Mouse (Mus musculus) lung, embryonic 15.5 days (tissue): Measurements from ENCODE around the gene Inafm2. TPM values are rescaled to one million over a fixed set of nuclear protein-coding genes. Genes with fewer than 3 reads are reported as not detected.

ENCODE experiments used
- ATAC-seq: fragments of 200-750 bp; cut with Nextera tagmentation; 2 replicates; pipeline ENCODE4 v1.8.0; 2017; ENCODE audit warnings: moderate number of reproducible peaks, borderline replicate concordance; ENCODE audit not compliant: low FRiP score, low TSS enrichment; ENCODE audit errors: extremely low read depth
- H3K27ac ChIP-seq: fragments of 300-500 bp; sonication (generic); 2 replicates; pipeline ENCODE4 v1.5.1; 2015; ENCODE audit warnings: moderate library complexity, mild to moderate bottlenecking, inconsistent platforms
- H3K27me3 ChIP-seq: fragments of 300-500 bp; sonication (generic); 2 replicates; pipeline ENCODE4 v1.6.1; 2015; ENCODE audit warnings: inconsistent platforms
- H3K36me3 ChIP-seq: fragments of 300-500 bp; sonication (generic); 2 replicates; pipeline ENCODE4 v1.6.1; 2015; ENCODE audit warnings: inconsistent platforms
- H3K4me1 ChIP-seq: fragments of 300-500 bp; sonication (generic); 2 replicates; pipeline ENCODE4 v1.6.1; 2015; ENCODE audit warnings: inconsistent platforms
- H3K4me2 ChIP-seq: fragments of 300-500 bp; sonication (generic); 2 replicates; pipeline ENCODE4 v1.6.1; 2015; ENCODE audit warnings: inconsistent platforms, mild to moderate bottlenecking, moderate library complexity
- H3K4me3 ChIP-seq: fragments of 300-500 bp; sonication (generic); 2 replicates; pipeline ENCODE4 v1.5.1; 2015; ENCODE audit warnings: mild to moderate bottlenecking, inconsistent platforms
- H3K9ac ChIP-seq: fragments of 300-500 bp; sonication (generic); 2 replicates; pipeline ENCODE4 v1.6.1; 2015; ENCODE audit warnings: inconsistent platforms
- H3K9me3 ChIP-seq: fragments of 300-500 bp; sonication (generic); 2 replicates; pipeline ENCODE4 v1.6.1; 2016; ENCODE audit warnings: inconsistent platforms
- WGBS: fragments of 180-500 bp; shearing (Covaris S2); methylation state at CpG from one replicate; pipeline ENCODE4 v1.1.7; 2015; 5-methylcytosine and 5-hydroxymethylcytosine counted together
- polyA plus RNA-seq: library from polyadenylated mRNA; unstranded; fragments of >200 nt; fragmentation: Nextera tagmentation; extraction: Ambion mirVana; gene quantifications from 2 replicates; pipeline ENCODE4 v1.2.1, GENCODE M21; 2015

Inafm2 gene
- polyA plus RNA-seq, 1 experiment from 2014 or later = 18.3 TPM

GRCm38 (mm10) chr2:118762784-118763148, 17.2 kb downstream of the Inafm2 start:
- ATAC-seq = no peak
- Histone ChIP-seq H3K9ac (peak overlapping the region; percentile 31; the same call in 1 of the 2 replicates), H3K4me3 (peak overlapping the region; percentile 21), H3K27ac (peak overlapping the region; percentile 91), H3K4me2 (peak overlapping the region; percentile 52), H3K27me3 (no peaks in the 10 kb centered on the region; the same call in 1 of the 2 replicates), H3K4me1 (peaks cover 39% of the 10 kb centered on the region), H3K36me3 (no peaks in the 10 kb centered on the region), H3K9me3 (no peaks in the 10 kb centered on the region)
- 3% methylated on average over 10 of the region's 10 CpGs for WGBS

- no peak overlapping the region for H3K9ac ChIP-seq
- no peaks in the 10 kb centered on the region for H3K9me3 ChIP-seq
- WGBS = 58% methylated on average over 7 of the region's 7 CpGs
- ATAC-seq = no peak
- H3K36me3 ChIP-seq = no peaks in the 10 kb centered on the region
- no peak overlapping the region for H3K4me3 ChIP-seq
- H3K27me3 ChIP-seq = no peaks in the 10 kb centered on the region; the same call in 1 of the 2 replicates
- peaks cover 39% of the 10 kb centered on the region for H3K4me1 ChIP-seq
- no peak overlapping the region for H3K4me2 ChIP-seq
- H3K27ac ChIP-seq = peak overlapping the region; percentile 91
These were observed 17.9 kb downstream of the Inafm2 start for GRCm38 (mm10) chr2:118763469-118763868.

- no peak overlapping the region for H3K4me3 ChIP-seq
- H3K4me2 ChIP-seq = 0 out of 2 replicates have a peak overlapping the region, but pooled peaks have one; percentile 6
- ATAC-seq = no peak
- peaks cover 39% of the 10 kb centered on the region for H3K4me1 ChIP-seq
- no peaks in the 10 kb centered on the region; the same call in 1 of the 2 replicates for H3K27me3 ChIP-seq
- H3K9ac ChIP-seq = no peak overlapping the region
- 19% methylated on average over 11 of the region's 11 CpGs for WGBS
- H3K27ac ChIP-seq = peak overlapping the region; percentile 91; the same call in 1 of the 2 replicates
- H3K36me3 ChIP-seq = no peaks in the 10 kb centered on the region
- H3K9me3 ChIP-seq = no peaks in the 10 kb centered on the region
These were observed 18.7 kb downstream of the Inafm2 start for GRCm38 (mm10) chr2:118764094-118764831.

- 84% methylated on average over 5 of the region's 5 CpGs for WGBS
- no peak overlapping the region for H3K4me2 ChIP-seq
- no peak for ATAC-seq
- no peaks in the 10 kb centered on the region; the same call in 1 of the 2 replicates for H3K27me3 ChIP-seq
- no peak overlapping the region for H3K9ac ChIP-seq
- H3K4me3 ChIP-seq = no peak overlapping the region
- no peaks in the 10 kb centered on the region for H3K36me3 ChIP-seq
- no peak overlapping the region for H3K27ac ChIP-seq
- H3K4me1 ChIP-seq = peaks cover 39% of the 10 kb centered on the region
- H3K9me3 ChIP-seq = no peaks in the 10 kb centered on the region
These were observed 19.3 kb downstream of the Inafm2 start for GRCm38 (mm10) chr2:118764875-118765274.

GRCm38 (mm10) chr2:118766041-118767033, 20.8 kb downstream of the Inafm2 start:
- Histone ChIP-seq H3K4me2 (no peak overlapping the region), H3K27me3 (no peaks in the 10 kb centered on the region; the same call in 1 of the 2 replicates), H3K36me3 (no peaks in the 10 kb centered on the region), H3K4me3 (no peak overlapping the region), H3K27ac (no peak overlapping the region), H3K9me3 (no peaks in the 10 kb centered on the region), H3K4me1 (peaks cover 30% of the 10 kb centered on the region), H3K9ac (no peak overlapping the region)
- no peak for ATAC-seq
- WGBS = 60% methylated on average over 10 of the region's 10 CpGs

GRCm38 (mm10) chr2:118772158-118772874, 26.8 kb downstream of the Inafm2 start, which contains the start of gene Phgr1:
Gene Phgr1, plus strand, starts transcription at chr2:118772769.
- no peak; the same call in 1 of the 2 replicates for ATAC-seq
- Histone ChIP-seq H3K27me3 (no peaks in the 10 kb centered on the region), H3K9ac (no peak within 1 kb of the TSS), H3K4me1 (peaks cover 18% of the 10 kb centered on the region), H3K4me3 (no peak within 1 kb of the TSS), H3K4me2 (no peak within 1 kb of the TSS), H3K9me3 (no peaks in the 10 kb centered on the region), H3K27ac (no peak within 1 kb of the TSS), H3K36me3 (no peaks in the 10 kb centered on the region)
- WGBS = 70% methylated on average over 6 of the region's 6 CpGs

GRCm38 (mm10) chr2:118774536-118774935, 29.0 kb downstream of the Inafm2 start:
- no peaks in the 10 kb centered on the region for H3K27me3 ChIP-seq
- no peak for ATAC-seq
- H3K36me3 ChIP-seq = no peaks in the 10 kb centered on the region
- 59% methylated on average over 2 of the region's 2 CpGs for WGBS
- no peak overlapping the region for H3K4me2 ChIP-seq
- H3K27ac ChIP-seq = no peak overlapping the region
- H3K4me3 ChIP-seq = no peak overlapping the region
- H3K9me3 ChIP-seq = no peaks in the 10 kb centered on the region
- no peak overlapping the region for H3K9ac ChIP-seq
- H3K4me1 ChIP-seq = peaks cover 25% of the 10 kb centered on the region

GRCm38 (mm10) chr2:118775396-118775795, 29.8 kb downstream of the Inafm2 start:
- Histone ChIP-seq H3K9ac (no peak overlapping the region), H3K36me3 (no peaks in the 10 kb centered on the region), H3K4me2 (no peak overlapping the region), H3K27ac (peak overlapping the region; percentile 69), H3K9me3 (no peaks in the 10 kb centered on the region), H3K4me3 (no peak overlapping the region), H3K27me3 (peaks cover 5% of the 10 kb centered on the region), H3K4me1 (peaks cover 30% of the 10 kb centered on the region)
- no peak for ATAC-seq
- WGBS = 23% methylated on average over 1 of the region's 1 CpGs

- Histone ChIP-seq H3K4me1 (peaks cover 30% of the 10 kb centered on the region), H3K9me3 (no peaks in the 10 kb centered on the region), H3K4me3 (no peak overlapping the region), H3K4me2 (no peak overlapping the region), H3K36me3 (no peaks in the 10 kb centered on the region), H3K27me3 (peaks cover 8% of the 10 kb centered on the region), H3K9ac (no peak overlapping the region), H3K27ac (peak overlapping the region; percentile 69)
- WGBS = 42% methylated on average over 3 of the region's 4 CpGs
- ATAC-seq = peak; percentile 39; the same call in 1 of the 2 replicates
These were observed 30.3 kb downstream of the Inafm2 start for GRCm38 (mm10) chr2:118775846-118776245.

- Histone ChIP-seq H3K4me2 (no peak overlapping the region), H3K9ac (no peak overlapping the region), H3K4me1 (peaks cover 30% of the 10 kb centered on the region), H3K36me3 (no peaks in the 10 kb centered on the region), H3K27ac (peak overlapping the region; percentile 69), H3K27me3 (peaks cover 8% of the 10 kb centered on the region), H3K9me3 (no peaks in the 10 kb centered on the region), H3K4me3 (no peak overlapping the region)
- no peak; the same call in 1 of the 2 replicates for ATAC-seq
- 63% methylated on average over 2 of the region's 2 CpGs for WGBS
These were observed 30.7 kb downstream of the Inafm2 start for GRCm38 (mm10) chr2:118776295-118776694.

GRCm38 (mm10) chr2:118778418-118778817, 32.9 kb downstream of the Inafm2 start:
- Histone ChIP-seq H3K9me3 (no peaks in the 10 kb centered on the region), H3K4me1 (peaks cover 30% of the 10 kb centered on the region), H3K9ac (no peak overlapping the region), H3K27ac (no peak overlapping the region), H3K4me3 (no peak overlapping the region), H3K4me2 (no peak overlapping the region), H3K27me3 (peaks cover 8% of the 10 kb centered on the region), H3K36me3 (no peaks in the 10 kb centered on the region)
- WGBS = 77% methylated on average over 4 of the region's 4 CpGs
- no peak for ATAC-seq
